8 mouse cellular contexts compared by ENCODE assay signal in the genomic region with DNA sequence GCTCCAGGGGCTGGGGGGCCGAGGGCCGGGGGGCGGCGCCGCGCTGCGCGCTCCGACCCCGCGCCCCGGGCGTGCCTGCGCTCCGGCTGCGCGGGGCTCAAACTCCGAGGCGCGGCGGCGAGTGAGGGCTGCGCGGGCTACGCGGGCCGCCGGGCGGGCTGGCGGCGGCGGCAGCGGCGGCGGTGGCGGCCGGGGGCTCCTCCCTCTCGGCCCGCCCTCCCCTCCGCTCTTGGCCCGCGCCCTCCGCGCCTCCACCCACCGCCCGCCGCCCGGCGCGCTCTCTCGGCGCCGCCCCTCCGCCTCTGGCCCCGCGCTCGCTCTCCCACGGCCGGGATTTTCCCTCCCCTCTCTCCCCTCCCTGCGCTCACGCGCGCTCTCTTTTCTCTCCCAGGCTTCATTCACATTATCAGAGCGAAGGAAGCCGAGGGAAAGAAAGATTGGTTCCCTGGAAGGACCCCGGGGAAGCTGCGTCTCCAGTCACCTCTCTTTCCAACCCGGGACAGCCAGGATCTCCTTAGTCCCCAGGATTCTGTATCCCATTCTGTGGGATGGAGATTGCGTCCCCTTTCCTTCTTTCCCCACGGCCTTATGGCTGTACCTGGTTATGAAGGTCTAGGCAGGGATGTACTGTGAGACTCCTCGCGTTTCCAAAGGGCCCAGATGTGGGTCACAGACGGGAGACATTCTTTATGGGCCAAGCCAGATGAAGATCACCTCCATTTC. TPM values are rescaled to one million over a fixed set of nuclear protein-coding genes. Genes with fewer than 3 reads are reported as not detected.
A peak's percentile ranks its signal among the peaks of the same experiment; 100 is the strongest.
DNase-seq lines count a peak whose midpoint lies in the region; ATAC-seq lines count a peak whose summit lies in the region.

TSS of gene Cacng4 (minus strand) at position 11 of the 723 bp plus-strand sequence.

- H3K4me2 ChIP-seq in heart, embryonic 14.5 days (ENCODE audit: low read length) = peak within 1 kb of the TSS; percentile 97
- H3K4me2 ChIP-seq in midbrain, embryonic 16.5 days (ENCODE audit: low read length) = peak within 1 kb of the TSS; percentile 64

- H3K9me3 ChIP-seq in heart, embryonic 14.5 days (ENCODE audit: control insufficient read depth, low read length) = no peaks in the 10 kb centered on the region
- H3K9me3 ChIP-seq in midbrain, embryonic 16.5 days (replicated peaks; ENCODE audit: control insufficient read depth, low read length, poor library complexity, severe bottlenecking) = no peaks in the 10 kb centered on the region

- H3K4me1 ChIP-seq in brown adipose tissue, adult 24 weeks (ENCODE audit: control insufficient read depth, insufficient read depth, insufficient read length, low read length) = peaks cover 3% of the 10 kb centered on the region
- H3K4me1 ChIP-seq in heart, embryonic 14.5 days (ENCODE audit: control insufficient read depth in 2 of 2, insufficient read depth in 2 of 2, low read length in 2 of 2) = peaks cover 0 to 21% of the 10 kb centered on the region in 2 experiments; a peak in 3 of 4 replicates
- H3K4me1 ChIP-seq in midbrain, embryonic 16.5 days (ENCODE audit: control insufficient read depth, insufficient read depth, low read length) = peaks cover 43% of the 10 kb centered on the region

- intact Hi-C loops in left cerebral cortex, postnatal 10 days (cut with DNase I) = loop anchor here (5.0 kb wide), 1 partner anchor 162 kb away; no protein-coding TSS in a partner anchor
- intact Hi-C loops in gastrocnemius, postnatal 36 days (cut with DNase I) = loop anchor here (5.0 kb wide), 2 partner anchors 52 to 53 kb away; no protein-coding TSS in a partner anchor

- no peak for DNase-seq in layer of hippocampus, adult 8-10 months (ENCODE audit: low spot score in 2 of 2)
- no peak for DNase-seq in layer of hippocampus, adult 11-12 months (ENCODE audit: low spot score)
- peak in 1 of 2 experiments; percentile 80 for DNase-seq in left cerebral cortex, postnatal 10 days (ENCODE audit: extremely low spot score in 1 of 2, low spot score in 2 of 2)
- DNase-seq in thymus, postnatal 4 days = peak; percentile 75
- DNase-seq in gastrocnemius, postnatal 36 days = no peak

- 1% methylated on average over 28 of the region's 73 CpGs for WGBS in heart, embryonic 14.5 days
- WGBS in midbrain, embryonic 16.5 days = under 1% methylated on average over 42 of the region's 73 CpGs

- peak within 1 kb of the TSS; percentile 52 for H3K4me3 ChIP-seq in brown adipose tissue, adult 24 weeks (ENCODE audit: insufficient read depth, low read depth, low read length)
- H3K4me3 ChIP-seq in heart, embryonic 14.5 days (ENCODE audit: control insufficient read depth in 1 of 2, insufficient read depth in 1 of 2, low read depth in 1 of 2, low read length in 2 of 2) = peak within 1 kb of the TSS; percentile 50 to 54
- H3K4me3 ChIP-seq in midbrain, embryonic 16.5 days (ENCODE audit: low read depth, low read length) = peak within 1 kb of the TSS; percentile 81

- no peak within 1 kb of the TSS; the same call in 1 of the 2 replicates for H3K27ac ChIP-seq in brown adipose tissue, adult 24 weeks (replicated peaks; ENCODE audit: low read depth, low read length)
- H3K27ac ChIP-seq in heart, embryonic 14.5 days (replicated peaks in 1 of 2; ENCODE audit: control insufficient read depth in 1 of 2, insufficient read depth in 1 of 2, low read depth in 2 of 2, low read length in 2 of 2) = no peak within 1 kb of the TSS
- H3K27ac ChIP-seq in midbrain, embryonic 16.5 days (ENCODE audit: low read length) = peak within 1 kb of the TSS; percentile 97

- H3K27me3 ChIP-seq in heart, embryonic 14.5 days (ENCODE audit: control insufficient read depth, insufficient read depth, low read length) = peaks cover 92% of the 10 kb centered on the region
- H3K27me3 ChIP-seq in midbrain, embryonic 16.5 days (ENCODE audit: control insufficient read depth, insufficient read depth, low read depth, low read length) = no peaks in the 10 kb centered on the region

- ATAC-seq in heart, embryonic 14.5 days (ENCODE audit: insufficient number of reproducible peaks, insufficient read depth, low FRiP score, low read depth) = no peak
- peak; percentile 55 for ATAC-seq in midbrain, embryonic 16.5 days

- peak within 1 kb of the TSS; percentile 53 for H3K9ac ChIP-seq in heart, embryonic 14.5 days (ENCODE audit: low read length)
- peak within 1 kb of the TSS; percentile 93 for H3K9ac ChIP-seq in midbrain, embryonic 16.5 days (ENCODE audit: low read depth, low read length)

- no peaks in the 10 kb centered on the region for H3K36me3 ChIP-seq in heart, embryonic 14.5 days (ENCODE audit: control insufficient read depth, insufficient read depth, low read length)
- no peaks in the 10 kb centered on the region for H3K36me3 ChIP-seq in midbrain, embryonic 16.5 days (ENCODE audit: control insufficient read depth, insufficient read depth, low read length)

RNA-seq across cellular contexts. Expression of gene Cacng4, which starts in this region (rescaled TPM):
- 10 to 100 TPM; 20.4 to 24.2 (median 22.2) TPM for total RNA-seq in layer of hippocampus, adult 8-10 months (2022)
- not detected in 2 replicates for polyA plus RNA-seq in brown adipose tissue, adult 24 weeks (2012; ENCODE audit: insufficient read depth, insufficient read length, missing spikeins)
- 0.54 and 0.71 TPM in 2 replicates for polyA plus RNA-seq in heart, embryonic 14.5 days (2014; fragmentation: Nextera tagmentation; extraction: Ambion mirVana)
- total RNA-seq in left cerebral cortex, postnatal 10 days (2021) = 100 to 1,000 TPM in 1 of 2 experiments, 10 to 100 TPM in 1; 92.6 to 105 TPM
- polyA plus RNA-seq in midbrain, embryonic 16.5 days (2015; fragmentation: Nextera tagmentation; extraction: Ambion mirVana) = 52.0 and 52.1 TPM in 2 replicates
- total RNA-seq in gastrocnemius, postnatal 36 days (2021) = under 1 TPM in 1 of 2 experiments, not detected in 1; 0.08 TPM

Comparison
In these comparisons a context has a peak if more than half of its experiments do, and no peak if none do; other contexts are left out.
1. RNA of gene Cacng4 (total RNA-seq): 92.6 to 105 TPM in left cerebral cortex, postnatal 10 days and 20.4 to 24.2 TPM in layer of hippocampus, adult 8-10 months; 0.08 TPM in gastrocnemius, postnatal 36 days; every median in the first group is over 10 times any median in the second.
2. RNA of gene Cacng4 (polyA plus RNA-seq): 52.0 to 52.1 TPM in midbrain, embryonic 16.5 days; 0.54 to 0.71 TPM in heart, embryonic 14.5 days and not detected in brown adipose tissue, adult 24 weeks; every median in the first group is over 10 times any median in the second.
3. Peak in every context shown above with its lines, with median percentiles within 50 percentile points of each other: H3K4me3 ChIP-seq.